Mouse (Mus musculus): Measurements from ENCODE around the gene Ovgp1. TPM values are rescaled to one million over a fixed set of nuclear protein-coding genes. Genes with fewer than 3 reads are reported as not detected.
"Not testable (repeated sequence)": the region's sequence is repeated elsewhere in the genome, so short reads cannot be mapped to it uniquely, and the experiment has no call there.

Ovgp1 gene
- polyA plus RNA-seq, 1 experiment = not detected

DNA sequence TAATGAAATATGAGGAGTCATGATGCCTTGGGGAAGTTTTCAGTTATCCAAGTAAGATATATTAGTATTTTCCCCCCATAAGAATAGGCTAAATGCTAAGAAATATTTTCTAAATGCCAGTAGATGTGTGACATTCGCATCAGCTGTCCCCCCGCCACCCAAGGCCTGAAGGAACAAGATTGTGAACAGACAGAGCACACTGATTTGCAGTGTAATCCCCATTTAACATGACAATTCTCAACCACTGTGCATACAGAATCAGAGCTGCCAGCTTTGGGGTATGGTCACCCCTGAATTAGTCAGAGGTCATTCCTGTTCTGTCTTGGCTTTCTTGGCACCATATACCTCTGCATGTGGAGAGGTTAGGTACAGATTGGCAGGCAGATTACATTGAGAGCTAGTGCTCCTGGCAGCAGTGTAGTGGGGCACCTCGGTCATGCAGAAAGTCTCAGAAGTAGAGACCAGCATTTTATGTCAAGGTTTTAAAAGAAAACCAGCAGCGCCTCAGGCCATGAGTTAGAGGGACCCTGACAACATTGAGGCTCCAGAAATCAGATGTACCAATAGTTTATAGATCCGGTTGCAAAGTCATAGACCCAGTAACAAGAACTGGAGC, 1.6 kb upstream of the Ovgp1 start:
- no peak overlapping the region for H3K4me3 ChIP-seq (ENCODE audit: insufficient read depth, low read depth, low read length)
- H3K27ac ChIP-seq (ENCODE audit: insufficient read depth, low read depth, low read length) = no peak overlapping the region
- WGBS = 86% methylated on average over 5 of the region's 5 CpGs
- TF ChIP-seq CTCF (IDR thresholded peaks at IDR 0.05; ENCODE audit: insufficient read depth, low read depth, low read length) = no peak
- no peak for TF ChIP-seq POLR2A (IDR thresholded peaks at IDR 0.05; ENCODE audit: insufficient read depth, low read depth, low read length)
- H3K4me1 ChIP-seq (ENCODE audit: control insufficient read depth, insufficient read depth, low read length) = no peaks in the 10 kb centered on the region

DNA sequence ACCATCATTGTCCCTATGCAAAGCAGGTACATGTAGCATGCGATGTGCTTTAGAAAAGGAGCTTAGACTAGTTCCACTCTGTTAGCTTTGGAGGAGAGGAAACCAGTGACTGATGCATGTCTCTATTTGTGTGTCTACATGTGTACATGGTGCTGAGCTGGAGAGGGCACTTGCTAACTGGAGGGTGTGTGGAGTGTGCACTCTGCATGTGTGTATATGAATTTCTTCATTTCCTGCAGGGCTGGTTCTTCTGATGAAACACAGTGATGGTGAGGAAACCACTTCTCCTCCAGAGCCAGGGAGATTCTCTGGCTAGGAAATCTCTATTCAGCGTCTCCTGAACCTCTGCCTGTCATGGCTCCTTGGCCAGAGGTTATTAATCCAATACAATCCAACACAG, 663 bp downstream of the Ovgp1 start:
- no peak overlapping the region for H3K4me3 ChIP-seq (ENCODE audit: insufficient read depth, low read depth, low read length)
- WGBS = 94% methylated on average over 2 of the region's 2 CpGs
- no peaks in the 10 kb centered on the region for H3K4me1 ChIP-seq (ENCODE audit: control insufficient read depth, insufficient read depth, low read length)
- no peak overlapping the region for H3K27ac ChIP-seq (ENCODE audit: insufficient read depth, low read depth, low read length)
- TF ChIP-seq POLR2A (IDR thresholded peaks at IDR 0.05; ENCODE audit: insufficient read depth, low read depth, low read length) (no peak), CTCF (IDR thresholded peaks at IDR 0.05; ENCODE audit: insufficient read depth, low read depth, low read length) (no peak)

DNA sequence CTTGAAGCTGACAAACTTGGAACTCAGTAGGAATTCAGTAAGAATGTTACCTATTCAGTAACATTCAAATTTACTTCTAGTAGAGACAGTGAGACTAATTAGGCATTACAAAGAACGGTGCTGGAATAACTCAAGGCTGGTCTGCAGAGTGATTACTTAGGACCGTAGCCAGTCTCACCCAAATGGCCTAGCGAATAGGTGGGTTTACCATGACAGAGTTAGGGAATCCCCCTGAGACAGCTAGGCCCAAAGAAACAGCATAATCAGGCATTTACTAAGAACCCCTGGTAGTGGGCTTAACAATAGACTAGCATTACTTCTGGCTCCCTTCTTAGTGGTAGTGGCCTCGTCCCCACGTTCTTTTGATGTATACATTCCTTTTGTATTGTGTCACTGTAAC, 16.1 kb downstream of the Ovgp1 start:
- H3K4me1 ChIP-seq (ENCODE audit: control insufficient read depth, insufficient read depth, low read length); H3K27ac ChIP-seq (ENCODE audit: insufficient read depth, low read depth, low read length); H3K4me3 ChIP-seq (ENCODE audit: insufficient read depth, low read depth, low read length): not testable (repeated sequence)
- 60% methylated on average over 5 of the region's 5 CpGs for WGBS

DNA sequence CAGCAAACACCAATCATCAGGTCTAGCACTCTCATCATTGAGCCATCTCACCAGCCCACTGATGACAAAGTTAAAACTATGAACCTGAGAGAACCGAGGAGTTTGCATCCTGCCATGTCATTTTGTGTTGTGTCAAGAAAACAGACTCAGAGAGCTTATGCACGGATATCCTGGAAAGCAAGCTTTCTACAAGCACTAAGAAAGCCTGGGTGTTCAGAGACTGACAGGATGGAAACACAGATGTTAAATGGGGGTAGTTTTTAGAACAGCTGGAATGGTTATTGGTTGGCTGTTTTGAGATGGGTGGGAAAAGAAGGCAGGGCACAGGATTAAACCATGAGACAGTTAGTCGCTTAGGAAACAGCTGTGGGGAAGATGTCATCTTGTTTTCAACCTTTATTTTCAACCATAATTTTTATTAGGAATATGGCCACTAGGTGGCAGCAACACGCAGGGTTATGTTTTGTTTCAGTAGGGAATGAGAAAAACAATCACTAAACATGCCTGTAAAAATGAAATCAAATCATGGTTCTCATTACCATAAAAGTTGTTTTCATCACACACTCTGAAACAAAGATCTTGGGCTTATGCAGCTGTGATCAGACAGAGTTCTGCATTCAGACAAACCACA, 18.3 kb downstream of the Ovgp1 start:
- 23% methylated on average over 4 of the region's 4 CpGs for WGBS
- no peak overlapping the region for H3K4me3 ChIP-seq (ENCODE audit: insufficient read depth, low read depth, low read length)
- no peak overlapping the region for H3K27ac ChIP-seq (ENCODE audit: insufficient read depth, low read depth, low read length)
- TF ChIP-seq POLR2A (IDR thresholded peaks at IDR 0.05; ENCODE audit: insufficient read depth, low read depth, low read length) (no peak), CTCF (IDR thresholded peaks at IDR 0.05; ENCODE audit: insufficient read depth, low read depth, low read length) (no peak)
- H3K4me1 ChIP-seq (ENCODE audit: control insufficient read depth, insufficient read depth, low read length) = no peaks in the 10 kb centered on the region

DNA sequence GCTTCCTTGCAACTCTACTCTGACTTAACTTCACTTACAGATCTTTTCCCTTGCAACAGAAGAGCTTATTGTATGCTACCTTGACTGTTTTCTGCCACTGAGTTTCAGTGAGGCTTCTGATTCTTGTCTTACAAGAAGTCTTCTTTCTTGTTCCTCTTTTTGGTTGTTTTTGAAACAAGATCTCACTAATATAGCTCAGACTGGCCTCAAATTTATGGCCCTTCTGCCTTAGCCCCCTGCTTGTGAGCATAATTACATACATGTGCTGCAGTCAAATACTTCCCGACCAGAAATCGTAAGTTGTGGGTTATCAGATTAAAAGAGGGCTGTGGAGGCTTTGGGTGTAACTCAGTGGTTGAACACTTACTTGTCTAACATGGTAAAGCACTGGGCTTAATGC, 21.2 kb downstream of the Ovgp1 start:
- H3K27ac ChIP-seq (ENCODE audit: insufficient read depth, low read depth, low read length) = no peak overlapping the region
- no peaks in the 10 kb centered on the region for H3K4me1 ChIP-seq (ENCODE audit: control insufficient read depth, insufficient read depth, low read length)
- TF ChIP-seq CTCF (IDR thresholded peaks at IDR 0.05; ENCODE audit: insufficient read depth, low read depth, low read length) = no peak
- TF ChIP-seq POLR2A (IDR thresholded peaks at IDR 0.05; ENCODE audit: insufficient read depth, low read depth, low read length) = no peak
- 73% methylated on average over 2 of the region's 2 CpGs for WGBS
- no peak overlapping the region for H3K4me3 ChIP-seq (ENCODE audit: insufficient read depth, low read depth, low read length)

DNA sequence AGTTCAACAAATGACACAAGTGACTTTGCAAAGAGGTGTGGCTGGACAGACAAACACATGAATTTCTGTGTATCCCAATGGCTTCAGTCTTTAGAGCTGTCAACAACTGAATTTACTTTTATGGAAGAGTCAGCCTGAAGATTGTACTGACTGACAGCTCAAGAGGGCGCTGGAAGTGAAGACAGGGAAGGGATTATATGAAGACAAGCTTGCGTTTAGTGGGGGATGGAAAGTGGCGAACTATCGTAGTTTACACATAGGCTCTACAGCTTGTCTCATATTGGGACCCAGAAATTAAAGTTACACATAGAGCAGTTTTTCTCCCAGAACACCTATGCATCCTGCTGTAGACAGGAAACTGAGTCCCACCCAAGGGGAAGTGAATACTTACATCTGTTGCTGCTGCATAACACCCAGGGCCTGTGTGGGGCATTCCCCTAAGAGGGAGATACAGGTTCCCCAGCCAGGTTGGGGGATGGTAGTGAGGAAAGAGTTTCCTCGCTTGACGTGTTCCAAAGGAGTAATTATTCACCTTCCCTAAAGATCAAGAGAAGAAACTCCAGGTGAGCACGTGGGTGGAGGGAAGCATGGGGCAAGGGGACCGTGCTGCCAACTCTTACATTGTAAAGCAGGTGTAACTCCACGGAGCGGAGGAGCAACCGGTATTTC, 27.3 kb downstream of the Ovgp1 start:
- H3K27ac ChIP-seq (ENCODE audit: insufficient read depth, low read depth, low read length) = no peak overlapping the region
- peaks cover 4% of the 10 kb centered on the region for H3K4me1 ChIP-seq (ENCODE audit: control insufficient read depth, insufficient read depth, low read length)
- TF ChIP-seq CTCF (IDR thresholded peaks at IDR 0.05; ENCODE audit: insufficient read depth, low read depth, low read length) (no peak), POLR2A (IDR thresholded peaks at IDR 0.05; ENCODE audit: insufficient read depth, low read depth, low read length) (no peak)
- WGBS = 23% methylated on average over 11 of the region's 11 CpGs
- peak overlapping the region; percentile 18; the same call in 1 of the 2 replicates for H3K4me3 ChIP-seq (ENCODE audit: insufficient read depth, low read depth, low read length)

DNA sequence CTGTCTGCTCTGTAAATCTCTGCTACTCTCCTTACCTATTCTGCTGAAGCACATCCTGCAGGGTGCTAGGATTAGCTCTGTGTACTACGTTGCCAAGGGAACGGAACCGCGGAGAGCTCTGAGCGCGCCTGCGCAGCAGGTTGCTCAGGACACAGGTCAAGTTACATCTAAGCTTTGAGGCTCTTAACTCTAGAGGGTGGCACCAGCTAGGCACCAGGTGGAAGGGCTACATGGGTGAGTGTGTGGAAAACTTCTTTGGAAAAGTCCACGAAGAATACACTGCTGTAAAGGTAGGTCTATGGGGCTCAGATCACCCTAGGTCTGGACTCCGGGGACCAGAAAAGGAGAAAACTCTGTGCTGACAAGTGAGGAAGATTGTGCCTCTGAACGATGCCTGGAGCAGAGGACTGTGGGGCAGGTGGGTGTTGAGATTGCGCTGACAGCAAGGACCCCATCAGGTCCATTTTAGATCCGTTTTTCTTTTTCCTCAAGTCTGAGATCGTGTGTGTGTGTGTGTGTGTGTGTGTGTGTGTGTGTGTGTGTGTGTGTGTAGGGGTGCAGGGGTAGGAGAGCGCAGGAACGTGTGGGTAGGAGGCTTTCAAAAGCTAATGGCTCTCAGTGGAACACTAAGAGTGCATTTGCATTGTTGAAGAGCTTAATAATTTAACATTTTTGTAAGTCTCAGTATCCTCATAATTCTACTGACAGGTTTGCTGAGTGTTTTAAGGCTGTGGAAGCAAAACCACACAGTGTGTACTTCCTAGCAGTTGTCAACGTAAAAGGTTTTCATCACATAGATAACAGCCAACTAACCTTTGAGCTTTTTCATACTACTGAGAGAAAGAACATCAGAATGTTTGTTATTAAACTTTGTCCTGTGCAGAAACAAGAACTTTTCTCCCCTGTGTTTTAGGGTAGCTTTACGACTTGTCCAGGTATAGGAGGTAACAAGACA, 28.2 kb downstream of the Ovgp1 start:
- TF ChIP-seq CTCF (IDR thresholded peaks at IDR 0.05; ENCODE audit: insufficient read depth, low read depth, low read length) (no peak), POLR2A (IDR thresholded peaks at IDR 0.05; ENCODE audit: insufficient read depth, low read depth, low read length) (no peak)
- H3K4me3 ChIP-seq (ENCODE audit: insufficient read depth, low read depth, low read length) = peak overlapping the region; percentile 18; the same call in 1 of the 2 replicates
- WGBS = 12% methylated on average over 17 of the region's 17 CpGs
- no peak overlapping the region for H3K27ac ChIP-seq (ENCODE audit: insufficient read depth, low read depth, low read length)
- H3K4me1 ChIP-seq (ENCODE audit: control insufficient read depth, insufficient read depth, low read length) = peaks cover 4% of the 10 kb centered on the region

DNA sequence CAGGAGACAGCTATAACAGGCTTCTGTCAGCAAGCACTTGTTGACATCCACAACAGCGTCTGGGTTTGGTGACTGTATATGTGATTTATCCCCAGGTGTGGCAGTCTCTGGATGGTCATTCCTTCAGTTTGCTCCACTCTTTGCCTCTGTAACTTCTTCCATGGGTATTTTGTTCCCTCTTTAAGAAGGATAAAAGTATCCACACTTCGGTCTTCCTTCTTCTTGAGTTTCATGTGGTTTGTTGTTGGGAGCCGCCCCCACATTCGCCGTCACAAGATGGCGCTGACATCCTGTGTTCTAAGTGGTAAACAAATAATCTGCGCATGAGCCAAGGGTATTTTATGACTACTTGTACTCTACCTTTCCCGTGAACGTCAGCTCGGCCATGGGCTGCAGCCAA, 29.8 kb downstream of the Ovgp1 start:
- H3K27ac ChIP-seq (ENCODE audit: insufficient read depth, low read depth, low read length); H3K4me1 ChIP-seq (ENCODE audit: control insufficient read depth, insufficient read depth, low read length); H3K4me3 ChIP-seq (ENCODE audit: insufficient read depth, low read depth, low read length): not testable (repeated sequence)
- 71% methylated on average over 10 of the region's 10 CpGs for WGBS

DNA sequence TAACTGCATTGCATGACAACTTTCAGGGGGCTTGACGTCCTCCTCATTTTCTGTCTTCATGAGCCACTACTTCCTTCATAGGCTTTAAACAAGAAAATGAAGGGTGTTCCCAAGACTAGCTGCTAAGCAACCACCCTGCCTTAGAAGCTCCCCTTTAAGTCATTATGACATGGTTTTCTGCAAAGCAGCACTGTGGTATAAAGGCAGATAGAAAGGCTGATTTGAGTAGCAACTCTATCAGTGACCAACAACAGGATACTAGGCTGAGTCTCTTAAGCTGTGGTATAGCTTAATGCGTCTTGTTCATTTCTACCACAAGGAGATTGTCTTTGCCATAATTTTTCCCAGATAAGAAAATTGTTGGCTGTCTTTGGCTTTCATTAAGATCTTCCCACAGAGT, 41.0 kb downstream of the Ovgp1 start, which contains the start of gene Pifo:
Gene Pifo, minus strand, starts transcription at position 101 of the 400 bp plus-strand sequence.
- TF ChIP-seq POLR2A (IDR thresholded peaks at IDR 0.05; ENCODE audit: insufficient read depth, low read depth, low read length) (no peak), CTCF (IDR thresholded peaks at IDR 0.05; ENCODE audit: insufficient read depth, low read depth, low read length) (no peak)
- H3K27ac ChIP-seq (ENCODE audit: insufficient read depth, low read depth, low read length) = no peak within 1 kb of the TSS
- 80% methylated on average over 2 of the region's 2 CpGs for WGBS
- no peaks in the 10 kb centered on the region for H3K4me1 ChIP-seq (ENCODE audit: control insufficient read depth, insufficient read depth, low read length)
- H3K4me3 ChIP-seq (ENCODE audit: insufficient read depth, low read depth, low read length) = no peak within 1 kb of the TSS
